Mouse (Mus musculus): ENCODE measurements at regions not wholly inside any gene's neighbourhood (a gene's known extent, or its start where the extent isn't known, plus 50 kb on each side); places are given as distances from the start of the nearest gene placed in this dataset.

- DNase-seq (ENCODE audit: low read depth, low spot score): no peak
Observed at GRCm38 (mm10) chr16:51457166-51457565, 573.9 kb upstream of the Cblb start.

GRCm38 (mm10) chr16:51475690-51476089 lies 555.3 kb upstream of the Cblb start:
- DNase-seq (ENCODE audit: low read depth, low spot score): no peak

- no peak for DNase-seq (ENCODE audit: low read depth, low spot score)
Observed at GRCm38 (mm10) chr16:51496096-51496495, 534.9 kb upstream of the Cblb start.

GRCm38 (mm10) chr16:51497777-51498176 lies 533.2 kb upstream of the Cblb start:
- DNase-seq (ENCODE audit: low read depth, low spot score): no peak

- DNase-seq (ENCODE audit: low read depth, low spot score): no peak
Observed at GRCm38 (mm10) chr16:51517079-51517478, 513.9 kb upstream of the Cblb start.

- DNase-seq (ENCODE audit: low read depth, low spot score): no peak
Observed at GRCm38 (mm10) chr16:51520762-51521161, 510.3 kb upstream of the Cblb start.

- no peak for DNase-seq (ENCODE audit: low read depth, low spot score)
Observed at GRCm38 (mm10) chr16:51521317-51522092, 509.5 kb upstream of the Cblb start.

- no peak for DNase-seq (ENCODE audit: low read depth, low spot score)
Observed at GRCm38 (mm10) chr16:51524023-51524422, 507.0 kb upstream of the Cblb start.

- no peak for DNase-seq (ENCODE audit: low read depth, low spot score)
Observed at GRCm38 (mm10) chr16:51532496-51532895, 498.5 kb upstream of the Cblb start.

- no peak for DNase-seq (ENCODE audit: low read depth, low spot score)
Observed at GRCm38 (mm10) chr16:51543769-51544168, 487.3 kb upstream of the Cblb start.

- no peak for DNase-seq (ENCODE audit: low read depth, low spot score)
Observed at GRCm38 (mm10) chr16:51547032-51547431, 484.0 kb upstream of the Cblb start.

GRCm38 (mm10) chr16:51562866-51563658 lies 468.0 kb upstream of the Cblb start:
- no peak for DNase-seq (ENCODE audit: low read depth, low spot score)

- DNase-seq (ENCODE audit: low read depth, low spot score): no peak
Observed at GRCm38 (mm10) chr16:51564064-51564463, 467.0 kb upstream of the Cblb start.

- no peak for DNase-seq (ENCODE audit: low read depth, low spot score)
Observed at GRCm38 (mm10) chr16:51577915-51578593, 453.0 kb upstream of the Cblb start.

- no peak for DNase-seq (ENCODE audit: low read depth, low spot score)
Observed at GRCm38 (mm10) chr16:51580525-51580924, 450.5 kb upstream of the Cblb start.

GRCm38 (mm10) chr16:51589924-51590397 lies 441.1 kb upstream of the Cblb start:
- DNase-seq (ENCODE audit: low read depth, low spot score): peak; percentile 59

- DNase-seq (ENCODE audit: low read depth, low spot score): no peak
Observed at GRCm38 (mm10) chr16:51617579-51617978, 413.4 kb upstream of the Cblb start.

- DNase-seq (ENCODE audit: low read depth, low spot score): no peak
Observed at GRCm38 (mm10) chr16:51646646-51647045, 384.4 kb upstream of the Cblb start.

GRCm38 (mm10) chr16:51650100-51650499 lies 380.9 kb upstream of the Cblb start:
- DNase-seq (ENCODE audit: low read depth, low spot score): no peak

- no peak for DNase-seq (ENCODE audit: low read depth, low spot score)
Observed at GRCm38 (mm10) chr16:51650683-51651082, 380.3 kb upstream of the Cblb start.

GRCm38 (mm10) chr16:51661693-51662092 lies 369.3 kb upstream of the Cblb start:
- DNase-seq (ENCODE audit: low read depth, low spot score): no peak

- peak; percentile 23 for DNase-seq (ENCODE audit: low read depth, low spot score)
Observed at GRCm38 (mm10) chr16:51664325-51664724, 366.7 kb upstream of the Cblb start.
